Mouse (Mus musculus): ENCODE measurements at regions not wholly inside any gene's neighbourhood (a gene's known extent, or its start where the extent isn't known, plus 50 kb on each side); places are given as distances from the start of the nearest gene placed in this dataset.

GRCm38 (mm10) chr14:36612860-36613259 is 355.7 kb downstream of the Ccser2 start:
- H3K4me3 ChIP-seq (ENCODE audit: low read depth, low read length), result no peak overlapping the region
- 0 out of 2 replicates have a peak, but pooled peaks have one; percentile 49 for ATAC-seq (ENCODE audit: insufficient number of reproducible peaks, insufficient read depth, low FRiP score, low read depth)
- H3K4me1 ChIP-seq (ENCODE audit: control insufficient read depth, insufficient read depth, low read length), result no peaks in the 10 kb centered on the region
- H3K36me3 ChIP-seq (ENCODE audit: control insufficient read depth, insufficient read depth, low read length), result no peaks in the 10 kb centered on the region
- no peak overlapping the region for H3K9ac ChIP-seq (replicated peaks; ENCODE audit: low read depth, low read length)
- H3K27me3 ChIP-seq (ENCODE audit: control insufficient read depth, insufficient read depth, low read length), result no peaks in the 10 kb centered on the region
- H3K27ac ChIP-seq (ENCODE audit: low read length), result no peak overlapping the region
- no peaks in the 10 kb centered on the region for H3K9me3 ChIP-seq (ENCODE audit: control insufficient read depth, low read depth, low read length)
- no peak overlapping the region for H3K4me2 ChIP-seq (replicated peaks; ENCODE audit: low read depth, low read length)
- WGBS, result 72% methylated on average over 3 of the region's 3 CpGs

- no peaks in the 10 kb centered on the region for H3K27me3 ChIP-seq (ENCODE audit: control insufficient read depth, insufficient read depth, low read length)
- H3K9ac ChIP-seq (replicated peaks; ENCODE audit: low read depth, low read length), result no peak overlapping the region
- no peaks in the 10 kb centered on the region for H3K36me3 ChIP-seq (ENCODE audit: control insufficient read depth, insufficient read depth, low read length)
- H3K27ac ChIP-seq (ENCODE audit: low read length), result no peak overlapping the region
- H3K4me2 ChIP-seq (replicated peaks; ENCODE audit: low read depth, low read length), result no peak overlapping the region
- ATAC-seq (ENCODE audit: insufficient number of reproducible peaks, insufficient read depth, low FRiP score, low read depth), result no peak
- H3K9me3 ChIP-seq (ENCODE audit: control insufficient read depth, low read depth, low read length), result no peaks in the 10 kb centered on the region
- no peaks in the 10 kb centered on the region for H3K4me1 ChIP-seq (ENCODE audit: control insufficient read depth, insufficient read depth, low read length)
- 61% methylated on average over 4 of the region's 4 CpGs for WGBS
- H3K4me3 ChIP-seq (ENCODE audit: low read depth, low read length), result no peak overlapping the region
Measured at GRCm38 (mm10) chr14:36584065-36584635, 384.4 kb downstream of the Ccser2 start.

DNA sequence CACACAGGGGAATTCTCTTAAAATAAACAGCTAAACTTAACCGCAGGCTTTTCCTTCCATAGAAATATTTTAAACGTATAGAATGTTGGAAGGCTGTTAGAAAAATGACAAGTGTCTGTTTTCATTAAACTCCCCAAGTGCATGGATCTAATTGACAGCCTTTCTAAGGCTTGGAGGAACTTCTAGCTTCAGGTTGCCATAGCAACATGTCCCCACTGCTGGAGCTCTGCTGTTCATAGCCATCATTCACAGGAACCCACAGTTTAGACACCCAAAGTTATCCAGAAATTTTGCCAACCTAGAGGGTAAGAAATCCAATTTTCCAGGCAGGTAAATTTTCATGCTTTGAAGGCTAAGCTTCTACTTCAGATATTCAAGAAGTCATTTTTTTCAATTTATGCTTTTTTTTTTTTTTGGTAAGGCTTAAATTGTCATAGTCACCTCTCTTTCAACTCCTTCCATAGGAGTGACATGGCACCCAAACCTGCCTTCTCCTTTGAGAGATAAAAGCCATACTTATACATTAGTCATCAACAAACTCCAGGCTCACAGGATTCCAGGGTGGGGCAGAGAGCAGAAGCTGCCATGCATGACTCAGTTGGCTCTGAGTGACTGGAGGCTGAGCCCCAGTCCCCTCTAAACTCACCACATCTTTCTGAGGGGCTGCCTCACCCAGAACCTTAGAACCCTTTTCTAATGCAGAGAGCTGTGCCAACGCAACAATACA is 385.1 kb downstream of the Ccser2 start:
- Histone ChIP-seq H3K36me3 (ENCODE audit: control insufficient read depth, insufficient read depth, low read length) (no peaks in the 10 kb centered on the region), H3K4me1 (ENCODE audit: control insufficient read depth, insufficient read depth, low read length) (no peaks in the 10 kb centered on the region), H3K9ac (replicated peaks; ENCODE audit: low read depth, low read length) (no peak overlapping the region), H3K9me3 (ENCODE audit: control insufficient read depth, low read depth, low read length) (no peaks in the 10 kb centered on the region), H3K27ac (ENCODE audit: low read length) (no peak overlapping the region), H3K27me3 (ENCODE audit: control insufficient read depth, insufficient read depth, low read length) (no peaks in the 10 kb centered on the region), H3K4me3 (ENCODE audit: low read depth, low read length) (no peak overlapping the region), H3K4me2 (replicated peaks; ENCODE audit: low read depth, low read length) (no peak overlapping the region)
- 56% methylated on average over 3 of the region's 3 CpGs for WGBS
- no peak for ATAC-seq (ENCODE audit: insufficient number of reproducible peaks, insufficient read depth, low FRiP score, low read depth)

DNA sequence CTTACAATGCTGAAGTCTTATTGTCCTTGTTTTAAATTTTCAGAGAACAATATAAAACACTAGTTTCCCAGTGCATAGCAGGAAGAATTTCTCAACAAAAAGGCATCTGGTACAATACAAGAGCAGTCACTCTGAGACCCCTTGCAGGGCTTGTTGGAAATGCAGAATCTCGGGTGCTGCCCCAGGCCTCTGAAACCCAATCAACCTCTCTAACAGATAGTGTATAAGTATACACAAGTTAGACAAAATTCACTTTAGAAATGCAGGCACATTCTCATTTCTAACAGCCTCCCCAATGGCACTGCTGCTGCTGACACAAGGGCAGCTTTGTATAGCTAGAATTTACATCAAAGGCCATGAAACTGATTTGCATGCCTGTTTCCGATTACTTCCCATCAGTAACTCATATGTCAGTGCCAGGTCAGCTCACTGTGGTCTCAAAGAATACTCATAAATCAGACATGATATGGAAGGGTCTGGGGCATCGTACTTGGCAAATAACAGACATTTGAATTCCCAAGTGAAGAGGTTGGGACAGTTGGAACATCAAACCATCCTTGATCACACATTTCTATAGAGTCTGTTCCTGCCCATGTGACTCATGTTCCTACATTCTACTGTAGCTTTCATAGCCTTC is 405.2 kb downstream of the Ccser2 start:
- Histone ChIP-seq H3K27me3 (ENCODE audit: control insufficient read depth, insufficient read depth, low read length) (no peaks in the 10 kb centered on the region), H3K9me3 (ENCODE audit: control insufficient read depth, low read depth, low read length) (no peaks in the 10 kb centered on the region), H3K4me1 (ENCODE audit: control insufficient read depth, insufficient read depth, low read length) (no peaks in the 10 kb centered on the region), H3K9ac (replicated peaks; ENCODE audit: low read depth, low read length) (no peak overlapping the region), H3K4me3 (ENCODE audit: low read depth, low read length) (no peak overlapping the region), H3K4me2 (replicated peaks; ENCODE audit: low read depth, low read length) (no peak overlapping the region), H3K36me3 (ENCODE audit: control insufficient read depth, insufficient read depth, low read length) (no peaks in the 10 kb centered on the region), H3K27ac (ENCODE audit: low read length) (no peak overlapping the region)
- ATAC-seq (ENCODE audit: insufficient number of reproducible peaks, insufficient read depth, low FRiP score, low read depth), result no peak
- 69% methylated on average over 3 of the region's 3 CpGs for WGBS

- no peaks in the 10 kb centered on the region for H3K36me3 ChIP-seq (ENCODE audit: control insufficient read depth, insufficient read depth, low read length)
- H3K4me1 ChIP-seq (ENCODE audit: control insufficient read depth, insufficient read depth, low read length), result no peaks in the 10 kb centered on the region
- H3K27ac ChIP-seq (ENCODE audit: low read length), result no peak overlapping the region
- no peak overlapping the region for H3K4me2 ChIP-seq (replicated peaks; ENCODE audit: low read depth, low read length)
- ATAC-seq (ENCODE audit: insufficient number of reproducible peaks, insufficient read depth, low FRiP score, low read depth), result no peak
- H3K9ac ChIP-seq (replicated peaks; ENCODE audit: low read depth, low read length), result no peak overlapping the region
- H3K9me3 ChIP-seq (ENCODE audit: control insufficient read depth, low read depth, low read length), result no peaks in the 10 kb centered on the region
- no peaks in the 10 kb centered on the region for H3K27me3 ChIP-seq (ENCODE audit: control insufficient read depth, insufficient read depth, low read length)
- H3K4me3 ChIP-seq (ENCODE audit: low read depth, low read length), result no peak overlapping the region
- 65% methylated on average over 5 of the region's 5 CpGs for WGBS
Measured at GRCm38 (mm10) chr14:36537402-36537801, 431.2 kb downstream of the Ccser2 start.

DNA sequence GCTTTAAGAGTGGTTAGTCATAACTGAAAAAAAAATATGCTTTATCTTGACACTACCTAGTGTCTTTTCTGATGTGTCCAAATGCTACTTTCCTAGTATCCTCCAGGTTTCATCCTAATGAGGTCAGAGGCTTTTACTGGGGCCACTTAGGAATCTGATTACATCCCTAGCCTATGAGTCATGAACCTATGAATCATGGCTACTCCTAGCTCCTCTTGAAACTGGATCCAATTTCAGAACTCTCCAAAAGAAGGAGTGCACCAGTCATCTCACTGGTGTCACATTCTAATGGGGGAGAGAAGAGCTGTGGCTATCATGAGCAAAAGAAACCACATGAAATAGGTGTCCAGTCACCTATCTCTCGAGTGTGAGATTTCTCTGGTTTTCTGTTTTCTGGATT is 432.6 kb downstream of the 4930474N05Rik start:
- Histone ChIP-seq H3K27me3 (ENCODE audit: control insufficient read depth, insufficient read depth, low read length) (no peaks in the 10 kb centered on the region), H3K4me1 (ENCODE audit: control insufficient read depth, insufficient read depth, low read length) (no peaks in the 10 kb centered on the region), H3K4me3 (ENCODE audit: low read depth, low read length) (no peak overlapping the region), H3K36me3 (ENCODE audit: control insufficient read depth, insufficient read depth, low read length) (no peaks in the 10 kb centered on the region), H3K27ac (ENCODE audit: low read length) (no peak overlapping the region), H3K4me2 (replicated peaks; ENCODE audit: low read depth, low read length) (no peak overlapping the region), H3K9me3 (ENCODE audit: control insufficient read depth, low read depth, low read length) (no peaks in the 10 kb centered on the region), H3K9ac (replicated peaks; ENCODE audit: low read depth, low read length) (no peak overlapping the region)
- 83% methylated on average over 1 of the region's 1 CpGs for WGBS
- no peak for ATAC-seq (ENCODE audit: insufficient number of reproducible peaks, insufficient read depth, low FRiP score, low read depth)

DNA sequence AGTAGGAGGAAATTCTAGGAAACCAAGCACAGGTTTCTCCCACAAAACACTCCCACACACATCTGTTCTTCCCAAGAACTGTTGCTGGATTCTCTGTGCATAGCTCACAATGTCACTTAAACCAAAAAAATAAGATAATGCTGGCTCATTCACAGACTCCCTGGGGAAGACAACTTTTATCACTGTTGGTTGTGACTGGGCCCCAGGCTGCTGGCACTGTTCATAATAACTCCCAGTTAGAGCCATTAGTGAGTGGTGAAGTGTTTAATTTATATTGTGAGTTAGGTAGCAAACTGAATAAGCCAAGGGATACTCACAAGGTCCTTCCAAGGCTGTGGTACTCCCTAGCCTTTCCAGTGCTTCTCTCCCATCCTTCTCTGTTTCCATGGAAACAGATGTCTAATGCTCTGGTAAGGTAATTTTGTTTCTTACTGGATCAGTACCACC is 430.9 kb downstream of the 4930474N05Rik start:
- no peak for ATAC-seq (ENCODE audit: insufficient number of reproducible peaks, insufficient read depth, low FRiP score, low read depth)
- H3K4me2 ChIP-seq (replicated peaks; ENCODE audit: low read depth, low read length), result no peak overlapping the region

GRCm38 (mm10) chr14:36502076-36502994 is 407.6 kb downstream of the 4930474N05Rik start:
- ATAC-seq (ENCODE audit: insufficient number of reproducible peaks, insufficient read depth, low FRiP score, low read depth), result no peak
- no peaks in the 10 kb centered on the region for H3K36me3 ChIP-seq (ENCODE audit: control insufficient read depth, insufficient read depth, low read length)
- 62% methylated on average over 2 of the region's 2 CpGs for WGBS
- H3K4me3 ChIP-seq (ENCODE audit: low read depth, low read length), result no peak overlapping the region
- no peak overlapping the region for H3K4me2 ChIP-seq (replicated peaks; ENCODE audit: low read depth, low read length)
- H3K4me1 ChIP-seq (ENCODE audit: control insufficient read depth, insufficient read depth, low read length), result no peaks in the 10 kb centered on the region
- H3K27me3 ChIP-seq (ENCODE audit: control insufficient read depth, insufficient read depth, low read length), result no peaks in the 10 kb centered on the region
- H3K9ac ChIP-seq (replicated peaks; ENCODE audit: low read depth, low read length), result no peak overlapping the region
- no peak overlapping the region for H3K27ac ChIP-seq (ENCODE audit: low read length)
- no peaks in the 10 kb centered on the region for H3K9me3 ChIP-seq (ENCODE audit: control insufficient read depth, low read depth, low read length)

More for the DNA sequence above, 430.9 kb downstream of the 4930474N05Rik start:
- Histone ChIP-seq H3K9me3 (ENCODE audit: control insufficient read depth, low read depth, low read length) (no peaks in the 10 kb centered on the region), H3K27ac (ENCODE audit: low read length) (no peak overlapping the region), H3K4me3 (ENCODE audit: low read depth, low read length) (no peak overlapping the region), H3K27me3 (ENCODE audit: control insufficient read depth, insufficient read depth, low read length) (no peaks in the 10 kb centered on the region), H3K9ac (replicated peaks; ENCODE audit: low read depth, low read length) (no peak overlapping the region), H3K36me3 (ENCODE audit: control insufficient read depth, insufficient read depth, low read length) (no peaks in the 10 kb centered on the region), H3K4me1 (ENCODE audit: control insufficient read depth, insufficient read depth, low read length) (no peaks in the 10 kb centered on the region)
